Mouse (Mus musculus) brain, embryonic 14.5 days (tissue): ENCODE measurements around the gene Gm20441.

Experiments
- CTCF ChIP-seq: fragments of 200-500 bp; IDR thresholded peaks from 2 replicates; pipeline ENCODE4 v1.5.1; 2012; ENCODE audit warnings: inconsistent platforms, mild to moderate bottlenecking, moderate library complexity, borderline replicate concordance; ENCODE audit not compliant: insufficient read depth, insufficient read length; ENCODE audit errors: extremely low read depth
- POLR2A ChIP-seq: fragments of 200-500 bp; IDR thresholded peaks from 2 replicates; pipeline ENCODE4 v1.6.1; 2012; ENCODE audit warnings: mild to moderate bottlenecking, inconsistent platforms, borderline replicate concordance; ENCODE audit not compliant: poor library complexity, insufficient read depth, insufficient read length, severe bottlenecking; ENCODE audit errors: extremely low read depth

- TF ChIP-seq CTCF = no peak
- no peak for TF ChIP-seq POLR2A
These were observed 2.9 kb downstream of the Gm20441 start for GRCm38 (mm10) chr10:75777885-75778284.
